Mouse (Mus musculus): Measurements from ENCODE around the gene Prpf40b. TPM values are rescaled to one million over a fixed set of nuclear protein-coding genes. Genes with fewer than 3 reads are reported as not detected.

Gene Prpf40b
- polyA plus RNA-seq, 1 experiment: 37.0 TPM

DNA sequence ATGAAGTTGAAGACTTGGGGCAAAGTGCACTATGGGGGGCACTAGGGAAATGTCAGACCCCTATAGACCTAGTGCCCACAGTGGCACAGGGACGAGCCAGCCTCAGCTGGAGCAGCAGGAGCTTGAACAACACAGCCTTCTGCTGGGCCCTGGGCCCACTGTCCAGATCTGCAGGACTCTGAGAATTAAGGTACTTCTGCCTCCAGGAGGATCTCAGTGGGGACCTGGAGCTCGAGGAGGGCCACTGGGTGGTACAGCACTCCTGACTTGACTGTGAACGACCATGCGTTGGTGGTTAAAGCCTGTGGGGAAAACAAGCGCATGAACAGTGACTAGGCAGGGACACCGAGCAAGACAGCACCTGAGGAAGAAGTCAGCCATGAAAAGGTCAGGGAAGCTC is 23.2 kb downstream of the Prpf40b start:
- Histone ChIP-seq H3K36me3 (ENCODE audit: control insufficient read depth, insufficient read depth, low read length) (peaks cover 34% of the 10 kb centered on the region), H3K4me3 (ENCODE audit: control insufficient read depth, insufficient read depth, low read length) (no peak overlapping the region), H3K27ac (ENCODE audit: control insufficient read depth, insufficient read depth, low read length) (no peak overlapping the region), H3K27me3 (ENCODE audit: control insufficient read depth, insufficient read depth, low read length) (no peaks in the 10 kb centered on the region), H3K4me1 (replicated peaks; ENCODE audit: control insufficient read depth, insufficient read depth, low read length) (no peaks in the 10 kb centered on the region)
- no peak for TF ChIP-seq CTCF (IDR thresholded peaks at IDR 0.05; ENCODE audit: borderline replicate concordance, control insufficient read depth, extremely low read depth, insufficient read depth, low read length, poor library complexity)
- DNase-seq: no peak
- WGBS: 93% methylated on average over 6 of the region's 6 CpGs

DNA sequence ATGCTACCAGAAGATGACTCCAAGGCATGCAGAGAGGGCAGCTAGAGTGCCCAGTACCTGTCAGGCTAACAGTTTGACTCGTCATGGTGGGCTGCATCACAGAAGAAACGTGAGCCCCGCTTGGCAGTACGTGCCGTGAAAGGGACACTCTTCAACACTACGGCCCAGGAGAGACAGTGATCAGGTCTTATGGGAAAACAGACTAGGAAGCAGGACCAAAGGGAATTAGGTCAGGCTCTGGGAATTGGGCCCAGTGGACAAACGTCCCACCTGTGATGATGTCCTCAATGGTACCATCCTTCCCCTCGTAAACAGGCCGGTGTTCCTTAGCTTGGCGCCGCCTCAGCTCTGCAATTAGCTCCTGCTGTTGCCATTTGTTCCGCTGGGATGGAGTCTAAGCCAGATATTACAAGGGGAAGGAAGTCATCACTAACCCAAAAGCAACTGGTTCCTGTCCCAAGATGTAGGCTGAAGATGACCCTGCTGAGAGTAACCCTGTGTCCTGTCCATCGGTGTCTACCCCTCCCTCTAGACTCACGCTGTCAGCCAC is 24.0 kb downstream of the Prpf40b start:
- TF ChIP-seq POLR2A (IDR thresholded peaks at IDR 0.05; ENCODE audit: control insufficient read depth, extremely low read depth, insufficient read depth, low read length, poor library complexity): no peak
- no peak for TF ChIP-seq CTCF (IDR thresholded peaks at IDR 0.05; ENCODE audit: borderline replicate concordance, control insufficient read depth, extremely low read depth, insufficient read depth, low read length, poor library complexity)
- H3K4me3 ChIP-seq (ENCODE audit: control insufficient read depth, insufficient read depth, low read length): no peak overlapping the region
- no peak for DNase-seq
- H3K36me3 ChIP-seq (ENCODE audit: control insufficient read depth, insufficient read depth, low read length): peaks cover 39% of the 10 kb centered on the region
- H3K27ac ChIP-seq (ENCODE audit: control insufficient read depth, insufficient read depth, low read length): no peak overlapping the region
- WGBS: over 99% methylated on average over 14 of the region's 14 CpGs
- no peaks in the 10 kb centered on the region for H3K27me3 ChIP-seq (ENCODE audit: control insufficient read depth, insufficient read depth, low read length)
- no peaks in the 10 kb centered on the region for H3K4me1 ChIP-seq (replicated peaks; ENCODE audit: control insufficient read depth, insufficient read depth, low read length)

DNA sequence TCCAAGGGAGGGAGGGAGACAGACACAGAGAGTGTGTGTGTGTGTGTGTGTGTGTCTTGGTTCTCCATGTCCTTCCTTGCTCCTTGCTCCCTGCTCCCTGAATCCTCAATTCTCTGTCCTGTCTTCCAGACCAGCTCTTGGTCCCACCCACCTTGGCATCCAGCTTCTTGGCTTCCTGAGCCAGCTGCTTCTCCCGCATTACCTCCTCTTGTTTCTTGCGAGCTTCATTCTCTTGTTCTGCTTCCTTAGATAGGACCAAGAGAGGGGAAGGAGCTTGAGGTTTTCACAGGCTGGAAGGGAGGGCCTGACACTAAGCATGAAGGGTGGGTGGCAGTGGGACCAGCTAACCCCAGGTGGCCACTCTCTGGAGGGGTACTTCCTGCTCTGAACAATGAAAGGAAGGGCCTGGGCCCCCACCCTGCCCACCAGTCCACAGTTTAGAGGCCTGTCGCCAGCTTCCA is 24.6 kb downstream of the Prpf40b start:
- peaks cover 43% of the 10 kb centered on the region for H3K36me3 ChIP-seq (ENCODE audit: control insufficient read depth, insufficient read depth, low read length)
- no peaks in the 10 kb centered on the region for H3K4me1 ChIP-seq (replicated peaks; ENCODE audit: control insufficient read depth, insufficient read depth, low read length)
- DNase-seq: no peak
- H3K27ac ChIP-seq (ENCODE audit: control insufficient read depth, insufficient read depth, low read length): no peak overlapping the region
- no peak overlapping the region for H3K4me3 ChIP-seq (ENCODE audit: control insufficient read depth, insufficient read depth, low read length)
- H3K27me3 ChIP-seq (ENCODE audit: control insufficient read depth, insufficient read depth, low read length): no peaks in the 10 kb centered on the region
- TF ChIP-seq CTCF (IDR thresholded peaks at IDR 0.05; ENCODE audit: borderline replicate concordance, control insufficient read depth, extremely low read depth, insufficient read depth, low read length, poor library complexity) (no peak), POLR2A (IDR thresholded peaks at IDR 0.05; ENCODE audit: control insufficient read depth, extremely low read depth, insufficient read depth, low read length, poor library complexity) (no peak)
- WGBS: 89% methylated on average over 3 of the region's 3 CpGs

DNA sequence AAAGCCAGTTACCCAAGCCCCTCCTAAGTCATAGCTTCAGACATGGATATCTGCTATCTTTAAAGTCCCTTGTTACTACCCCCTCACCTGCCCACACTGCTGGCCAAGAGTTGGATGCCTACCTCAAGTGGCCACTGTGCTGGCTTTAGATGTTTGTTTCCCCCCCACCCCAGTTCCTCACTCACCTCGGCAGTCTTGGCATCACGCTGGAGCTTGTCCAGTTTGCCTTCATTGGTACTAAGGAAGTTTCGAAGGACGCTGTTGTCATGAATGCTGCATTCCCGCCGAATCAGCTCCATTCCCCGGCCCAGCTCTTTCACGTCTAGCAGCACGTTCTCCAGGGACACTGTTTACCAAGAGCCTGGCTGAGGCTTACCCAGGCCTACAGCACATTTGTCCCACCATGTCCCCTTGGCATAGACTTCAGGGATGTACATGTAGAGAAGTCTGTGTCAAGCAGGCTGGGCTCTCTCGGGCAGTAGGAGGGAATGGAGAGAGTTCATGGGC is 25.3 kb downstream of the Prpf40b start:
- WGBS: 94% methylated on average over 10 of the region's 10 CpGs
- TF ChIP-seq POLR2A (IDR thresholded peaks at IDR 0.05; ENCODE audit: control insufficient read depth, extremely low read depth, insufficient read depth, low read length, poor library complexity) (no peak), CTCF (IDR thresholded peaks at IDR 0.05; ENCODE audit: borderline replicate concordance, control insufficient read depth, extremely low read depth, insufficient read depth, low read length, poor library complexity) (no peak)
- Histone ChIP-seq H3K27me3 (ENCODE audit: control insufficient read depth, insufficient read depth, low read length) (no peaks in the 10 kb centered on the region), H3K36me3 (ENCODE audit: control insufficient read depth, insufficient read depth, low read length) (peaks cover 48% of the 10 kb centered on the region), H3K4me1 (replicated peaks; ENCODE audit: control insufficient read depth, insufficient read depth, low read length) (no peaks in the 10 kb centered on the region), H3K4me3 (ENCODE audit: control insufficient read depth, insufficient read depth, low read length) (no peak overlapping the region), H3K27ac (ENCODE audit: control insufficient read depth, insufficient read depth, low read length) (no peak overlapping the region)
- DNase-seq: no peak

DNA sequence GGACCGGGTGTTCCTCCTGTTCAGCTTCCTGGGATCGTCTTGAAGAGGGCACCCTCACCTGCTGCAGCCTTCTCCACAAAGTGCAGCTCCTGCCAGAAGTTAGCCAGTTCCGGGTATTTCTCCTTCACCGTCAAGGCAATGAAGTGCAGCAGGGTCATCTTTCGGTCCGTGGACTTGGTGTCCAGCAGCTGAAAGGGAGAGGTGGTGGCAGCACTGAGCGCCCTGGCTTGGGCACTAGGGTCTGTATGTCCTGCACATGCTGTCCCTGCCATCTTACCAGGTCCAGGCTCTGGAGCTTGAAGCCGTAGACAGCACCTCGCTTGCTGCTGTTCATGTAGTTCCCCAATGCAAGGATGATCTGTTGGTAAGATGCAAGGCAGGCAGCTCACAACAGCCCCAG is 26.1 kb downstream of the Prpf40b start:
- no peak overlapping the region for H3K27ac ChIP-seq (ENCODE audit: control insufficient read depth, insufficient read depth, low read length)
- peaks cover 54% of the 10 kb centered on the region for H3K36me3 ChIP-seq (ENCODE audit: control insufficient read depth, insufficient read depth, low read length)

DNA sequence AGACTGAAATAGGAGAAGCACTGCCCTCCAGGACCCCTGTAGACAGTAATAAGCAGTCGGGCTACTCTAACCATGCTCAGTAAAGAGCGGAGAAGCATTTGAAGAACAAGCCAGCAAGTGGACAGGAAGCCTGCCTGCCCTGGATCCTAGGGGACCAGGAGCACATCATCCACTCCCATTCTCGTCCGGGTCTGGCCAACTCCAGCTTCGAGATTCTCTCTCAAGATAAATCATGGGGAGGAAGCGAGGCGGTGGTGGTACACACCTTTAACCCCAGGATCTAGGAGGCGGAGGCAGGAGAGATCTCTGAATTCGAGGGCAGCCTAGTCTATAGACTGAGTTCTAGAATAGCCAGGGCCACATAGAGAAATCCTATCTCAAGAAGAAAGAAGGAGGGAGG is 29.3 kb downstream of the Prpf40b start:
- Histone ChIP-seq H3K27ac (ENCODE audit: control insufficient read depth, insufficient read depth, low read length) (no peak overlapping the region), H3K4me1 (replicated peaks; ENCODE audit: control insufficient read depth, insufficient read depth, low read length) (no peaks in the 10 kb centered on the region), H3K4me3 (ENCODE audit: control insufficient read depth, insufficient read depth, low read length) (no peak overlapping the region), H3K27me3 (ENCODE audit: control insufficient read depth, insufficient read depth, low read length) (no peaks in the 10 kb centered on the region), H3K36me3 (ENCODE audit: control insufficient read depth, insufficient read depth, low read length) (peaks cover 50% of the 10 kb centered on the region)
- 95% methylated on average over 9 of the region's 9 CpGs for WGBS
- TF ChIP-seq POLR2A (IDR thresholded peaks at IDR 0.05; ENCODE audit: control insufficient read depth, extremely low read depth, insufficient read depth, low read length, poor library complexity) (no peak), CTCF (IDR thresholded peaks at IDR 0.05; ENCODE audit: borderline replicate concordance, control insufficient read depth, extremely low read depth, insufficient read depth, low read length, poor library complexity) (no peak)
- DNase-seq: no peak

More for the DNA sequence above, 26.1 kb downstream of the Prpf40b start:
- Histone ChIP-seq H3K4me3 (ENCODE audit: control insufficient read depth, insufficient read depth, low read length) (no peak overlapping the region), H3K27me3 (ENCODE audit: control insufficient read depth, insufficient read depth, low read length) (no peaks in the 10 kb centered on the region), H3K4me1 (replicated peaks; ENCODE audit: control insufficient read depth, insufficient read depth, low read length) (no peaks in the 10 kb centered on the region)
- no peak for TF ChIP-seq POLR2A (IDR thresholded peaks at IDR 0.05; ENCODE audit: control insufficient read depth, extremely low read depth, insufficient read depth, low read length, poor library complexity)
- 91% methylated on average over 9 of the region's 9 CpGs for WGBS
- no peak for DNase-seq

DNA sequence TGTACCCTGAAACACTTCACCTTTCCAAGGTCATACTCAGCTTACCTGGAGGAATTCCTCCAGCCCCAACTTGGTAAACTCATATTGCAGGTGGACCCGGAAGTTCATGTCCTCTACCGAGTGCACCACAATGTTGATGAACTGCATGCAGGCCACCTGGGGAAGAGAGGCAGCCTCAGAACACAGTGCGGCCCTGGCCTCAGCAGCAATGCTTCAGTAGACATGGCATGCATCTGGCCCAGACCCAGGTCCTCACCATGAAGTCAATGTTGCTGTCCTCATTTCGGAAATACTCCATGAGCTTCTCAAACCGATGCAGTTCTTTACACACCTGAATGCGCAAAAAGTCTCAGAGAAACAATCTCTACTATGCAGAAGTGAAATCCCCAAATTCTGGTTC is 30.7 kb downstream of the Prpf40b start:
- Histone ChIP-seq H3K27me3 (ENCODE audit: control insufficient read depth, insufficient read depth, low read length) (no peaks in the 10 kb centered on the region), H3K27ac (ENCODE audit: control insufficient read depth, insufficient read depth, low read length) (no peak overlapping the region)
- WGBS: over 99% methylated on average over 6 of the region's 6 CpGs

More for the DNA sequence above, 30.7 kb downstream of the Prpf40b start:
- Histone ChIP-seq H3K4me1 (replicated peaks; ENCODE audit: control insufficient read depth, insufficient read depth, low read length) (peaks cover 3% of the 10 kb centered on the region; the same call in 1 of the 2 replicates), H3K36me3 (ENCODE audit: control insufficient read depth, insufficient read depth, low read length) (peaks cover 41% of the 10 kb centered on the region), H3K4me3 (ENCODE audit: control insufficient read depth, insufficient read depth, low read length) (no peak overlapping the region)
- TF ChIP-seq POLR2A (IDR thresholded peaks at IDR 0.05; ENCODE audit: control insufficient read depth, extremely low read depth, insufficient read depth, low read length, poor library complexity): no peak
- no peak for TF ChIP-seq CTCF (IDR thresholded peaks at IDR 0.05; ENCODE audit: borderline replicate concordance, control insufficient read depth, extremely low read depth, insufficient read depth, low read length, poor library complexity)
- no peak for DNase-seq

All from thymus, adult 2 months (tissue).